Mouse (Mus musculus) stomach, postnatal 0 days (tissue): Measurements from ENCODE around the gene Atl1. TPM values are rescaled to one million over a fixed set of nuclear protein-coding genes. Genes with fewer than 3 reads are reported as not detected.

Source experiments
- ATAC-seq: fragments of 200-750 bp; cut with Nextera tagmentation; 2 replicates; pipeline ENCODE4 v1.8.0; 2017; ENCODE audit not compliant: low FRiP score, low TSS enrichment
- DNase-seq: peaks from one replicate; pipeline ENCODE4 v3.0.0-alpha.2; 2016; ENCODE audit warnings: low spot score
- H3K27ac ChIP-seq: fragments of 300-500 bp; sonication (generic); replicated peaks from 2 replicates; pipeline ENCODE4 v1.5.1; 2014; ENCODE audit warnings: mild to moderate bottlenecking, control low read depth
- H3K27me3 ChIP-seq: fragments of 300-500 bp; sonication (generic); 2 replicates; pipeline ENCODE4 v1.6.1; 2014; ENCODE audit warnings: low read length; ENCODE audit not compliant: control insufficient read depth, insufficient read depth
- H3K36me3 ChIP-seq: fragments of 300-500 bp; sonication (generic); 2 replicates; pipeline ENCODE4 v1.6.1; 2014; ENCODE audit warnings: low read length, mixed read lengths; ENCODE audit not compliant: control insufficient read depth, insufficient read depth
- H3K4me1 ChIP-seq: fragments of 300-500 bp; sonication (generic); replicated peaks from 2 replicates; pipeline ENCODE4 v1.6.1; 2014; ENCODE audit warnings: antibody characterized with exemption; ENCODE audit not compliant: control insufficient read depth, insufficient read depth
- H3K4me2 ChIP-seq: fragments of 300-500 bp; sonication (generic); replicated peaks from 2 replicates; pipeline ENCODE4 v1.6.1; 2014; ENCODE audit warnings: low read depth, mild to moderate bottlenecking, control low read depth, moderate library complexity
- H3K4me3 ChIP-seq: fragments of 300-500 bp; sonication (generic); 2 replicates; pipeline ENCODE4 v1.5.1; 2014; ENCODE audit warnings: low read depth, low read length, control low read depth
- H3K9ac ChIP-seq: fragments of 300-500 bp; sonication (generic); 2 replicates; pipeline ENCODE4 v1.6.1; 2014; ENCODE audit warnings: mild to moderate bottlenecking, low read length, control low read depth, mixed read lengths
- H3K9me3 ChIP-seq: fragments of 300-500 bp; sonication (generic); 2 replicates; pipeline ENCODE4 v1.6.1; 2016; ENCODE audit warnings: low read length; ENCODE audit not compliant: control insufficient read depth
- CTCF ChIP-seq: IDR thresholded peaks from 2 replicates; pipeline ENCODE4 v1.5.1; 2016; ENCODE audit warnings: antibody characterized with exemption, low read depth, mild to moderate bottlenecking, moderate library complexity
- EP300 ChIP-seq: optimal IDR thresholded peaks from 2 replicates; pipeline ENCODE3; 2016; ENCODE audit warnings: antibody characterized with exemption
- WGBS: fragments of 180-500 bp; shearing (Covaris S2); extraction: QIAGEN DNeasy Blood & Tissue Kit; methylation state at CpG from one replicate; pipeline ENCODE4 v1.1.7; 2014; 5-methylcytosine and 5-hydroxymethylcytosine counted together
- polyA plus RNA-seq: library from polyadenylated mRNA; unstranded; fragments of >200 nt; fragmentation: Nextera tagmentation; extraction: Ambion mirVana; gene quantifications from 2 replicates; pipeline ENCODE4 v1.2.1, GENCODE M21; 2015

The Atl1 gene
- polyA plus RNA-seq, 1 experiment from 2014 or later, result 3.8 TPM

DNA sequence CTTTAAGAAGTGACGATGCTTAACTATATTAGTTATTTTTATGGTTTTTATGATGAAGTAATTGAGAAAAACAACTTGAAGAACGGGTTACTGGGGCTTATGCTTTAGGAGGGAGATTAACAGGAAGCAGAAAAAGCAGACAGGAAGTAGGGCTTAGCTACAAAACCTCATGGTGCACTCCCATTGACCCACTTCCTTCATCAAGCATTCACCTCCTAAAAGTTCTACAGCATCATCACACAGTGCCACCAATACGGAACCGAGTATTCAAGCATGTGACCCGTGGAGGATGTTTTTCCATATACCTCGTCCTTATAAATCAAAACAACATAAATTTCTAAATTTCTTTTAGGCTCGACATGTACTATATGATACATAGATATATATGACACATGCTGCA, 20.3 kb downstream of the Atl1 start:
- no peaks in the 10 kb centered on the region for H3K36me3 ChIP-seq
- H3K4me3 ChIP-seq, result no peak overlapping the region
- 82% methylated on average over 7 of the region's 7 CpGs for WGBS
- no peak overlapping the region for H3K9ac ChIP-seq
- no peak overlapping the region for H3K27ac ChIP-seq
- H3K27me3 ChIP-seq, result no peaks in the 10 kb centered on the region
- H3K9me3 ChIP-seq, result no peaks in the 10 kb centered on the region
- TF ChIP-seq EP300 (no peak), CTCF (no peak)
- ATAC-seq (no peak), DNase-seq (no peak)
- H3K4me1 ChIP-seq, result no peaks in the 10 kb centered on the region
- no peak overlapping the region for H3K4me2 ChIP-seq

DNA sequence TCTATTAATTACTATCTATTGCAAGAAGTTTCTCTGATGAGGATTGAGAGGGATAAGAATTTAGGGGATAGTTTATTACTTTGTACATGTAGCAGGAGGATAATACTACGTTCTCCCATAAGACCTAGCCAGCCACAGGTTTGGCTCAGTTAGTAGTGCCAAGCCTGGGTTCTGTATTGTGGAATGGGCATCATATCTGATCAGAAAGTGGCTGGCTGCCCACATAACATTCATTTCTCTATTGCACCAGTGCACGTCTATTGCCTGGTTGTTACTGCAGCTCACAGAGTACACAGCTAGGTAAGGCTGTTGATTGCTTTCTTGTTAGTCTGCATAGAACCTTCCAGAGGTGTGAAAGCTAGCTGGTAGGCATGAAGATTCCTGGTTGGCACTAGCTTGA, 25.5 kb downstream of the Atl1 start:
- DNase-seq (no peak), ATAC-seq (no peak)
- no peak overlapping the region for H3K4me3 ChIP-seq
- no peaks in the 10 kb centered on the region for H3K9me3 ChIP-seq
- no peak overlapping the region for H3K4me2 ChIP-seq
- no peak overlapping the region for H3K27ac ChIP-seq
- H3K4me1 ChIP-seq, result no peaks in the 10 kb centered on the region
- H3K36me3 ChIP-seq, result no peaks in the 10 kb centered on the region
- WGBS, result 76% methylated on average over 2 of the region's 2 CpGs
- no peak overlapping the region for H3K9ac ChIP-seq
- no peaks in the 10 kb centered on the region for H3K27me3 ChIP-seq
- no peak for TF ChIP-seq CTCF
- no peak for TF ChIP-seq EP300

GRCm38 (mm10) chr12:69922099-69922498, 29.7 kb downstream of the Atl1 start:
- H3K27ac ChIP-seq, result no peak overlapping the region
- ATAC-seq, result no peak
- H3K4me1 ChIP-seq, result no peaks in the 10 kb centered on the region
- TF ChIP-seq EP300 (no peak), CTCF (no peak)
- H3K36me3 ChIP-seq, result no peaks in the 10 kb centered on the region
- H3K27me3 ChIP-seq, result no peaks in the 10 kb centered on the region
- H3K4me3 ChIP-seq, result no peak overlapping the region
- no peak for DNase-seq
- 54% methylated on average over 1 of the region's 1 CpGs for WGBS
- H3K9ac ChIP-seq, result no peak overlapping the region
- no peak overlapping the region for H3K4me2 ChIP-seq
- H3K9me3 ChIP-seq, result no peaks in the 10 kb centered on the region

DNA sequence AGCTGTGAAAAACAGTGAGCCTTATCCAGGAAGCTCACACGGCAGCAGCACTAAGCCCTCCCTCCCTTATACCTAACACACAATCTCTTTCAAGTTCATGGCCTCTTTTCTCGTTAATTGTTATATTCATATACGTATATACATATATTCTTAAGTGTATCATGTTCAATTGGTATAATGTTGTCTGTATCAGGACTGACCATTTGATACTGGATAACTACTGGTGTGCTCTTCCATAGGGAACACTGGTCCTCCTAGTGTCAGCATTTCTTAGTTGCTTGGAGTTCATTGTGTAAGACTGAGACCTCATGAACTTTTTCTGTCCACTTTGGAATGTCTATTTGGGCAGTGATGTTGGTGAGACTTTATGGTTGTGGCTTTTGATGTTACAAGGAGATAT, 30.7 kb downstream of the Atl1 start:
- no peaks in the 10 kb centered on the region for H3K4me1 ChIP-seq
- H3K4me2 ChIP-seq, result no peak overlapping the region
- H3K27me3 ChIP-seq, result no peaks in the 10 kb centered on the region
- TF ChIP-seq EP300 (no peak), CTCF (no peak)
- no peak for DNase-seq
- no peak overlapping the region for H3K4me3 ChIP-seq
- no peak overlapping the region for H3K9ac ChIP-seq
- ATAC-seq, result no peak
- H3K36me3 ChIP-seq, result no peaks in the 10 kb centered on the region
- no peak overlapping the region for H3K27ac ChIP-seq
- no peaks in the 10 kb centered on the region for H3K9me3 ChIP-seq
- WGBS, result 75% methylated on average over 3 of the region's 3 CpGs

DNA sequence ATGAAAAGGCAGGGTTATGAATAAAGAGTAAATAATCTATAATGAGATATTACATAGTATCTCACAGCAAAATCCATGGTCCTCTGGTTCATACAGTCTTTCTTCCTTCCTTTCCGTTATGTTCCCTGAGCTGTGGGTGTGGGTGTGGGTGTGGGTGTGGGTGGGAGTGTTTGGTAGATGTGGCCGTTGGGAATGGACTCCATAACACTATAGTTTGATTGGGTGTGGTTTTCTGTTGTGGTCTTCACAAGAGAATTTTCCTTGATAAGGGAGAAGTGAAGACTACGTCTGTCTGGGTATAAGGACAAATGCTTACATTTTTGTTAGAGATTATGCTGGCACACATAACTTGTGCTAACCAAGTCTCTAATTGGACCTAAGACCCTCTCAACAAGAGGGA, 31.2 kb downstream of the Atl1 start:
- DNase-seq (no peak), ATAC-seq (no peak)
- H3K36me3 ChIP-seq, result no peaks in the 10 kb centered on the region
- TF ChIP-seq EP300 (no peak), CTCF (no peak)
- H3K9ac ChIP-seq, result no peak overlapping the region
- WGBS, result 61% methylated on average over 3 of the region's 3 CpGs
- no peaks in the 10 kb centered on the region for H3K9me3 ChIP-seq
- H3K27ac ChIP-seq, result no peak overlapping the region
- no peak overlapping the region for H3K4me2 ChIP-seq
- no peak overlapping the region for H3K4me3 ChIP-seq
- no peaks in the 10 kb centered on the region for H3K27me3 ChIP-seq
- H3K4me1 ChIP-seq, result no peaks in the 10 kb centered on the region

GRCm38 (mm10) chr12:69924012-69924411, 31.6 kb downstream of the Atl1 start:
- TF ChIP-seq EP300, result no peak
- TF ChIP-seq CTCF, result peak; percentile 82
- H3K27ac ChIP-seq, result no peak overlapping the region
- WGBS, result 16% methylated on average over 5 of the region's 5 CpGs
- no peak overlapping the region for H3K9ac ChIP-seq
- H3K27me3 ChIP-seq, result no peaks in the 10 kb centered on the region
- H3K4me2 ChIP-seq, result no peak overlapping the region
- H3K4me3 ChIP-seq, result no peak overlapping the region
- no peaks in the 10 kb centered on the region for H3K4me1 ChIP-seq
- H3K9me3 ChIP-seq, result no peaks in the 10 kb centered on the region
- no peak for ATAC-seq
- DNase-seq, result peak; percentile 45
- H3K36me3 ChIP-seq, result no peaks in the 10 kb centered on the region
